Mouse (Mus musculus) lung, postnatal 36 days (tissue): ENCODE results near the gene Fgfr2.

Experiments used
- DNase-seq: peaks from one replicate; pipeline ENCODE4 v3.0.0; 2022; ENCODE audit warnings: mixed read lengths

Fgfr2 gene

GRCm38 (mm10) chr7:133002271-133002670 lies 120.9 kb downstream of the Fgfr2 start:
- DNase-seq: no peak

- no peak for DNase-seq
Observed at GRCm38 (mm10) chr7:133001388-133001787, 121.8 kb downstream of the Fgfr2 start.

- DNase-seq: no peak
Observed at GRCm38 (mm10) chr7:132999061-132999460, 124.1 kb downstream of the Fgfr2 start.

GRCm38 (mm10) chr7:132998639-132999038 lies 124.5 kb downstream of the Fgfr2 start:
- no peak for DNase-seq

GRCm38 (mm10) chr7:132996391-132996790 lies 126.8 kb downstream of the Fgfr2 start:
- DNase-seq: peak; percentile 55

GRCm38 (mm10) chr7:132994628-132995191 lies 128.4 kb downstream of the Fgfr2 start:
- DNase-seq: no peak

- no peak for DNase-seq
Observed at GRCm38 (mm10) chr7:132994120-132994519, 129.0 kb downstream of the Fgfr2 start.

- no peak for DNase-seq
Observed at GRCm38 (mm10) chr7:132992967-132993615, 130.1 kb downstream of the Fgfr2 start.

- no peak for DNase-seq
Observed at GRCm38 (mm10) chr7:132991240-132991900, 131.8 kb downstream of the Fgfr2 start.

- DNase-seq: peak; percentile 31
Observed at GRCm38 (mm10) chr7:132989839-132990238, 133.3 kb downstream of the Fgfr2 start.

- no peak for DNase-seq
Observed at GRCm38 (mm10) chr7:132982639-132983038, 140.5 kb downstream of the Fgfr2 start.

GRCm38 (mm10) chr7:132977981-132978380 lies 145.2 kb downstream of the Fgfr2 start:
- no peak for DNase-seq

GRCm38 (mm10) chr7:132976079-132976478 lies 147.1 kb downstream of the Fgfr2 start:
- DNase-seq: no peak

GRCm38 (mm10) chr7:132972079-132972478 lies 151.1 kb downstream of the Fgfr2 start:
- DNase-seq: no peak

GRCm38 (mm10) chr7:132965707-132966106 lies 157.4 kb downstream of the Fgfr2 start:
- DNase-seq: no peak

GRCm38 (mm10) chr7:132964395-132964794 lies 158.8 kb downstream of the Fgfr2 start:
- DNase-seq: no peak

GRCm38 (mm10) chr7:132950613-132951012 lies 172.5 kb downstream of the Fgfr2 start:
- DNase-seq: peak; percentile 43

- peak; percentile 7 for DNase-seq
Observed at GRCm38 (mm10) chr7:132949968-132950367, 173.2 kb downstream of the Fgfr2 start.

GRCm38 (mm10) chr7:132940569-132940968 lies 182.6 kb downstream of the Fgfr2 start:
- no peak for DNase-seq

- no peak for DNase-seq
Observed at GRCm38 (mm10) chr7:132939118-132939517, 184.0 kb downstream of the Fgfr2 start.

GRCm38 (mm10) chr7:132934743-132935142 lies 188.4 kb downstream of the Fgfr2 start:
- DNase-seq: no peak

- no peak for DNase-seq
Observed at GRCm38 (mm10) chr7:132933331-132933730, 189.8 kb downstream of the Fgfr2 start.

GRCm38 (mm10) chr7:132931560-132932351 lies 191.4 kb downstream of the Fgfr2 start:
- peak; percentile 47 for DNase-seq
